Mouse (Mus musculus) liver, embryonic 15.5 days (tissue): ENCODE measurements around the gene Ptger2. TPM values are rescaled to one million over a fixed set of nuclear protein-coding genes. Genes with fewer than 3 reads are reported as not detected.
"Not testable (repeated sequence)": the region's sequence is repeated elsewhere in the genome, so short reads cannot be mapped to it uniquely, and the experiment has no call there.

Experiments used
- ATAC-seq: fragments of 200-750 bp; cut with Nextera tagmentation; 2 replicates; pipeline ENCODE4 v1.8.0; 2017; ENCODE audit warnings: moderate number of reproducible peaks, mild to moderate bottlenecking, moderate library complexity; ENCODE audit not compliant: insufficient read depth
- H3K27ac ChIP-seq: fragments of 300-500 bp; sonication (generic); replicated peaks from 2 replicates; pipeline ENCODE4 v1.5.1; 2015; ENCODE audit warnings: mild to moderate bottlenecking, inconsistent platforms
- H3K27me3 ChIP-seq: fragments of 300-500 bp; sonication (generic); 2 replicates; pipeline ENCODE4 v1.6.1; 2015; ENCODE audit warnings: mild to moderate bottlenecking, inconsistent platforms
- H3K36me3 ChIP-seq: fragments of 300-500 bp; sonication (generic); replicated peaks from 2 replicates; pipeline ENCODE4 v1.6.1; 2015; ENCODE audit warnings: moderate library complexity, mild to moderate bottlenecking, inconsistent platforms
- H3K4me1 ChIP-seq: fragments of 300-500 bp; sonication (generic); replicated peaks from 2 replicates; pipeline ENCODE4 v1.6.1; 2015; ENCODE audit warnings: inconsistent platforms
- H3K4me2 ChIP-seq: fragments of 300-500 bp; sonication (generic); 2 replicates; pipeline ENCODE4 v1.6.1; 2015; ENCODE audit warnings: moderate library complexity, mild to moderate bottlenecking, inconsistent platforms
- H3K4me3 ChIP-seq: fragments of 300-500 bp; sonication (generic); replicated peaks from 2 replicates; pipeline ENCODE4 v1.5.1; 2015; ENCODE audit warnings: mild to moderate bottlenecking, inconsistent platforms
- H3K9ac ChIP-seq: fragments of 300-500 bp; sonication (generic); 2 replicates; pipeline ENCODE4 v1.6.1; 2015; ENCODE audit warnings: moderate library complexity, mild to moderate bottlenecking, inconsistent platforms
- H3K9me3 ChIP-seq: fragments of 300-500 bp; sonication (generic); replicated peaks from 2 replicates; pipeline ENCODE4 v1.6.1; 2016; ENCODE audit warnings: inconsistent platforms
- WGBS: fragments of 180-500 bp; shearing (Covaris S2); methylation state at CpG from one replicate; pipeline ENCODE4 v1.1.7; 2015; ENCODE audit warnings: mixed read lengths; ENCODE audit not compliant: insufficient replicate concordance; 5-methylcytosine and 5-hydroxymethylcytosine counted together
- polyA plus RNA-seq: library from polyadenylated mRNA; unstranded; fragments of >200 nt; fragmentation: Nextera tagmentation; extraction: Ambion mirVana; gene quantifications from 2 replicates; pipeline ENCODE4 v1.2.1, GENCODE M21; 2015

Ptger2 gene
- polyA plus RNA-seq: 0.59 and 0.70 TPM in 2 replicates

DNA sequence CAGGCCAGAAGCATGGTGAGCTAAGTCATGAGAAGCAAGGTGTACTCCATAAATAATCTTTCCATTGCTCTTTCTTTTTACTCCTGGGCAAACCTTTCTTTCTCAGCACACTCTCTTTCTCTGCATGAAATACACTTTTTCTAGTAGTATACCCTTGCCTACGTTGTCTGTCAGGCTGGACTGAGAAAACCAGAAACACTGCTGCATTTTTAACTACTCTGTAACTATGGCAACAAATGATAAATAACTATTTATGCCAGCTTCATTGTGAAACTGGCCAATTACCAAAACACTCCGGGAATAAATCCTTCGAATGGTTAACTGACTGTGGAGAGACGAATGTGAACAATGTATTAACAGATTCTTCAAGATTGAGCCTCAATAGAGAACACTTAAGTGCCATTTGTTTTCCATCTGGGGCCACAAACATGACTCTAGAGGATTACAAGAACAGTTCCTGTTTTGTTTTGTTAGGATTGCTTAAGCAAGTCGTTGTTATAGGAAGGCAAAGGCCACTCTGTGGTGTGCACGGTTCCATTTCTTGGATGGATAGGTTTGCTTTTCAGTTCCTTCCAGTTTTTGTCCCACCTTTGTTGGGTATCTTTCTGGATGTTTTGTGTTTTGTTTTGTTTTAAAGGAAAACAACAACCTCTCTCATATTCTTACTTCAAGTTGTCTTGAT lies at the start of gene Ptger2:
Gene Ptger2, plus strand, starts transcription at position 522 of the 682 bp plus-strand sequence.
- ATAC-seq, H3K9ac ChIP-seq, H3K9me3 ChIP-seq, H3K4me1 ChIP-seq, H3K36me3 ChIP-seq: not testable (repeated sequence)
- 46% methylated on average over 6 of the region's 6 CpGs for WGBS
- Histone ChIP-seq H3K27me3 (peaks cover 20% of the 10 kb centered on the region), H3K4me2 (peak within 1 kb of the TSS; percentile 52), H3K27ac (peak within 1 kb of the TSS; percentile 67; the same call in 1 of the 2 replicates), H3K4me3 (peak within 1 kb of the TSS; percentile 48)

DNA sequence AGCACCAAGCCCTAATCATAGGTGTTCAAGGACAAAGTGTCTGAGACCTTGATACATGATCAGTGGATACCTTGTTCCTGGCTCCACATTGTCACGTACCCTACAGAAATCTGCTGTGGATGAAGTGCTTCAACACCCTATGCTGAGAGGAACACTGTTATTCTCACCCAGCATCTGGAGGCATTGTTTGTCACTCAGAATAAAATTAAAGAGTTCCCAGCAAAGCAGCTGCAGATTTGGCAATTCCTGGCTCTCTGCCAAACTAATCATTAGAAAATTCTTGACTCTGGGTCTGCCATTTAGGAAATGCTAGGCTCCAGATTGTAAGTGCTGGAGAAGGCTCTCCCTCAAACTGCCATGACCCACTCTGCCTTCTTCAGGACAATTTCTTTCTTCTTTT lies 27.2 kb upstream of the Ptger2 start:
- H3K4me1 ChIP-seq: no peaks in the 10 kb centered on the region

DNA sequence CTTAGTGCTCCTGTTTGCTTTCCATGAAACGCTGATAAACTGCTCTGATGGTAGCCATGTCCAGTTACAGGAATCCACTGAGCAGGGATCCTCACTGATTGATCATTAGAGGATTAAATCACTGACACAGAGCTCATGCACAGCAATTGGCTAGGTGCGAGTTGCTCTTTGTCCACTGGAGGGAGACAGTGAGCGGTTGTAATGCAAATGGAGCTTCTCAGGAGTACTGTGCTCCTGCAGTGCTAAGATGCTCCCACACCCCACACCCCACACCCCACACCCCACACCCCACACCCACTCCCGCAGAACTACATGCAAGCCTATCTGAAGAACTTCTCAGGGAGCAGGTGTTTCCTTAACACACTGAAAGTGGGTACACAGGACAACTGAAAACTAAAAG lies 10.7 kb upstream of the Ptger2 start:
- not testable (repeated sequence) for H3K27me3 ChIP-seq, ATAC-seq, H3K9me3 ChIP-seq, H3K4me2 ChIP-seq, H3K36me3 ChIP-seq, H3K4me3 ChIP-seq, H3K4me1 ChIP-seq, H3K27ac ChIP-seq, H3K9ac ChIP-seq
- WGBS: 1% methylated on average over 4 of the region's 4 CpGs

More for the DNA sequence above, 27.2 kb upstream of the Ptger2 start:
- H3K4me3 ChIP-seq: no peak overlapping the region
- ATAC-seq: no peak
- no peak overlapping the region for H3K4me2 ChIP-seq
- WGBS: 68% methylated on average over 1 of the region's 1 CpGs
- H3K9me3 ChIP-seq: no peaks in the 10 kb centered on the region
- H3K27me3 ChIP-seq: no peaks in the 10 kb centered on the region
- no peak overlapping the region for H3K27ac ChIP-seq
- H3K36me3 ChIP-seq: no peaks in the 10 kb centered on the region
- H3K9ac ChIP-seq: no peak overlapping the region

GRCm38 (mm10) chr14:44979887-44980286 lies 8.1 kb upstream of the Ptger2 start:
- Histone ChIP-seq H3K4me2 (no peak overlapping the region), H3K27me3 (no peaks in the 10 kb centered on the region), H3K27ac (no peak overlapping the region), H3K36me3 (no peaks in the 10 kb centered on the region), H3K4me3 (no peak overlapping the region), H3K4me1 (no peaks in the 10 kb centered on the region), H3K9me3 (no peaks in the 10 kb centered on the region), H3K9ac (no peak overlapping the region)
- WGBS: 4% methylated on average over 3 of the region's 3 CpGs
- ATAC-seq: no peak

- ATAC-seq: no peak
- Histone ChIP-seq H3K4me2 (no peak overlapping the region), H3K9me3 (no peaks in the 10 kb centered on the region), H3K4me1 (no peaks in the 10 kb centered on the region), H3K36me3 (no peaks in the 10 kb centered on the region), H3K27me3 (no peaks in the 10 kb centered on the region), H3K9ac (no peak overlapping the region), H3K27ac (no peak overlapping the region), H3K4me3 (no peak overlapping the region)
- 6% methylated on average over 4 of the region's 4 CpGs for WGBS
Measured at GRCm38 (mm10) chr14:44981490-44981889, 6.5 kb upstream of the Ptger2 start.

DNA sequence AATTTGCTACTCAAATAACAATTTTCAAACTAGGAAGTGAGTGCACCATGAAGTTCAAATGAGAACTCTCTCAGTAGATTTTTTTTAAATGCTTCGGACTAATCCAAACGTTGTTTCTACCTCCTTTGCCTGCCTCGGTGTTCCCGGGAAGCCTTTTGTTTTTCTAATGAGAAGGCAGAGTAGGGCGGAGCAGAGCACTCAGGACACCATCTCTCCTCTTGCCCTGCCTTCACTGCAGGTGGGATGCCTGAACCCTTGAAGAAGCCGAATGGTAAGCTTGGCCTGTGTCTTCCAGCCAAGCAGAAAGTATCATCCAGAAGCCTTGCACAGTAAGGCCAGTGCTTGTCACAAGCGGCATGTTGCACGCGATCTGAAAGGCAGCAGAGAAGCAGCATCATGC lies 3.9 kb upstream of the Ptger2 start:
- no peaks in the 10 kb centered on the region for H3K9me3 ChIP-seq
- no peaks in the 10 kb centered on the region for H3K36me3 ChIP-seq
- ATAC-seq: no peak
- no peak overlapping the region for H3K9ac ChIP-seq
- H3K4me1 ChIP-seq: no peaks in the 10 kb centered on the region
- peaks cover 9% of the 10 kb centered on the region for H3K27me3 ChIP-seq
- 59% methylated on average over 9 of the region's 9 CpGs for WGBS
- no peak overlapping the region for H3K4me3 ChIP-seq
- H3K27ac ChIP-seq: no peak overlapping the region
- H3K4me2 ChIP-seq: no peak overlapping the region

DNA sequence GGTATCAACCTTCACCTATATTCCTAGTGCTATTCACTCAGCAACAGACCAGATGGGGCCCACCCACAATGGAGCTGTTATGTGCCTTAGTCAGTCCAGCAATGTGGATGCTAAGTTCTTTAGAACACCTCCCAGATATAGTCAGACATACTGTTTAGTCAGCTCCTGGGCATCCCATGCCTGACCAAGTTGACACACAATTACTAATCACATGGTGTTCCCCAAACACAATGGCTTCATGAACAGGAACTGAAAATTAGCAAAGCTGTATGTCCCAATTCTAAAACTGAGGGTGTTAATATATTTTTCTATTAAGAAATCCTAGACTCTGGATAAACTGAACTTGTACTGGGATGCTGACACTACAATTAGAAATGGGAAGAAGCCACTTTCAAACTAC lies 1.7 kb upstream of the Ptger2 start:
- no peak for ATAC-seq
- no peaks in the 10 kb centered on the region for H3K36me3 ChIP-seq
- H3K9ac ChIP-seq: no peak overlapping the region
- H3K9me3 ChIP-seq: no peaks in the 10 kb centered on the region
- no peak overlapping the region for H3K27ac ChIP-seq
- no peak overlapping the region for H3K4me3 ChIP-seq
- peaks cover 20% of the 10 kb centered on the region for H3K27me3 ChIP-seq
- H3K4me2 ChIP-seq: no peak overlapping the region
- H3K4me1 ChIP-seq: no peaks in the 10 kb centered on the region

GRCm38 (mm10) chr14:44988456-44989016 lies 541 bp downstream of the Ptger2 start:
- no peaks in the 10 kb centered on the region for H3K4me1 ChIP-seq
- H3K36me3 ChIP-seq: no peaks in the 10 kb centered on the region
- H3K4me3 ChIP-seq: peak overlapping the region; percentile 48
- ATAC-seq: no peak
- H3K27ac ChIP-seq: peak overlapping the region; percentile 67; the same call in 1 of the 2 replicates
- WGBS: 1% methylated on average over 14 of the region's 14 CpGs
- peaks cover 20% of the 10 kb centered on the region for H3K27me3 ChIP-seq
- no peak overlapping the region for H3K9ac ChIP-seq
- no peaks in the 10 kb centered on the region for H3K9me3 ChIP-seq
- peak overlapping the region; percentile 52 for H3K4me2 ChIP-seq

- Histone ChIP-seq H3K4me2 (peak overlapping the region; percentile 52), H3K27me3 (peaks cover 20% of the 10 kb centered on the region), H3K4me3 (peak overlapping the region; percentile 48), H3K4me1 (no peaks in the 10 kb centered on the region), H3K9me3 (no peaks in the 10 kb centered on the region), H3K27ac (no peak overlapping the region), H3K9ac (no peak overlapping the region; the same call in 1 of the 2 replicates), H3K36me3 (no peaks in the 10 kb centered on the region)
- WGBS: under 1% methylated on average over 45 of the region's 45 CpGs
- no peak for ATAC-seq
Measured at GRCm38 (mm10) chr14:44989017-44989721, 1.2 kb downstream of the Ptger2 start.

- Histone ChIP-seq H3K4me1 (no peaks in the 10 kb centered on the region), H3K27me3 (peaks cover 20% of the 10 kb centered on the region), H3K36me3 (no peaks in the 10 kb centered on the region), H3K4me3 (peak overlapping the region; percentile 48), H3K4me2 (peak overlapping the region; percentile 52), H3K9me3 (no peaks in the 10 kb centered on the region), H3K9ac (no peak overlapping the region), H3K27ac (no peak overlapping the region)
- ATAC-seq: no peak
- WGBS: 5% methylated on average over 4 of the region's 4 CpGs
Measured at GRCm38 (mm10) chr14:44989751-44990150, 1.8 kb downstream of the Ptger2 start.

DNA sequence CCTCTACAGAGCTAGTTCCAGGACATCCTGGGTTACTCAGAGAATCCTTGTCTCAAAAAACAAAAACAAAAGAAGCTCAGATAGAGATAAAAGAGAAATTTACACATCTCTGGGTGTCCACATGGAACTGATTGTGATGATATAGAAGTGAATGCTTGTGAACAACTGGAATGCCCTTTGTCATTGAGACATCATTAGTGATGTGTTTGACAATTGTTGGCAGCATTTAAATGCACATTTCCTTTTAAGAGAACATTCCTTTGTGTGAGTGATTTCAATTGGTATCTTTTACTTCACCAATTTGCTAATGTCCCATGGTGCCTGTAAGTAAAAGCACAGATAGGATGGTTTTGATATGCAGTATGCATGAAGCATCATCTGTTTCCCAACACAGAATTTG lies 6.3 kb downstream of the Ptger2 start:
- Histone ChIP-seq H3K36me3 (no peaks in the 10 kb centered on the region), H3K27me3 (peaks cover 9% of the 10 kb centered on the region), H3K4me3 (no peak overlapping the region), H3K9ac (no peak overlapping the region), H3K4me1 (no peaks in the 10 kb centered on the region), H3K4me2 (no peak overlapping the region), H3K27ac (no peak overlapping the region), H3K9me3 (no peaks in the 10 kb centered on the region)
- ATAC-seq: no peak
